Mouse (Mus musculus) ES-E14 (cell line): Measurements from ENCODE around the gene Plxdc2. TPM values are rescaled to one million over a fixed set of nuclear protein-coding genes. Genes with fewer than 3 reads are reported as not detected.
A peak's percentile ranks its signal among the peaks of the same experiment; 100 is the strongest.

ENCODE experiments used
- DNase-seq: peaks from one replicate; pipeline ENCODE4 v3.0.0-alpha.2; 2013; ENCODE audit warnings: low read depth, low spot score
- H3K27ac ChIP-seq: 2 replicates; pipeline ENCODE4 v1.5.1; 2012; ENCODE audit warnings: low read depth, mild to moderate bottlenecking, low read length, moderate library complexity, mixed read lengths; ENCODE audit not compliant: poor library complexity, insufficient read depth, severe bottlenecking
- H3K36me3 ChIP-seq: 2 replicates; pipeline ENCODE4 v1.6.1; 2012; ENCODE audit warnings: mild to moderate bottlenecking, low read length, moderate library complexity, mixed read lengths; ENCODE audit not compliant: control insufficient read depth, poor library complexity, insufficient read depth, severe bottlenecking
- H3K4me1 ChIP-seq, 2 experiments: fragments of 150-350 bp in 1 of 2; sonication (generic) in 1 of 2; 2 replicates each; pipeline ENCODE4 v1.6.1; 2012; ENCODE audit warnings: low read length in 2 of 2, mild to moderate bottlenecking in 1 of 2, mixed read lengths in 1 of 2; ENCODE audit not compliant: control insufficient read depth in 2 of 2, insufficient read depth in 2 of 2, poor library complexity in 1 of 2
- H3K4me3 ChIP-seq, 2 experiments: fragments of 150-350 bp in 1 of 2; sonication (generic) in 1 of 2; 2 replicates each; pipeline ENCODE4 v1.5.1; 2012; ENCODE audit warnings: low read length in 2 of 2, low read depth in 1 of 2, mild to moderate bottlenecking in 1 of 2, mixed read lengths in 1 of 2; ENCODE audit not compliant: insufficient read depth in 1 of 2, poor library complexity in 1 of 2, severe bottlenecking in 1 of 2
- H3K9ac ChIP-seq: 2 replicates; pipeline ENCODE4 v1.6.1; 2012; ENCODE audit warnings: low read depth, mild to moderate bottlenecking, low read length, mixed read lengths; ENCODE audit not compliant: poor library complexity, insufficient read depth, severe bottlenecking
- H3K9me3 ChIP-seq: fragments of 150-350 bp; sonication (generic); 2 replicates; pipeline ENCODE4 v1.6.1; 2012; ENCODE audit warnings: low read depth, mild to moderate bottlenecking, low read length; ENCODE audit not compliant: control insufficient read depth, insufficient read depth
- CHD2 ChIP-seq: IDR thresholded peaks from 2 replicates; pipeline ENCODE4 v1.6.1; 2014; ENCODE audit warnings: mild to moderate bottlenecking, low read depth, low read length, inconsistent platforms
- HCFC1 ChIP-seq: IDR thresholded peaks from 2 replicates; pipeline ENCODE4 v1.6.1; 2012; ENCODE audit warnings: low read length, inconsistent platforms, borderline replicate concordance; ENCODE audit not compliant: insufficient read depth
- MAFK ChIP-seq: IDR thresholded peaks from 2 replicates; pipeline ENCODE4 v1.6.1; 2014; ENCODE audit warnings: mild to moderate bottlenecking, low read depth, low read length, inconsistent platforms; ENCODE audit not compliant: insufficient read depth
- ZC3H11A ChIP-seq: IDR thresholded peaks from 2 replicates; pipeline ENCODE4 v1.6.1; 2012; ENCODE audit warnings: low read depth, mild to moderate bottlenecking, inconsistent platforms, low read length, borderline replicate concordance
- ZNF384 ChIP-seq: IDR thresholded peaks from 2 replicates; pipeline ENCODE4 v1.6.1; 2012; ENCODE audit warnings: low read depth, low read length, inconsistent platforms
- in situ Hi-C, 2 experiments: fragments of 600-800 bp; cut with MboI; formaldehyde crosslinking; loops; one replicate each; pipeline ENCODE4 v1.15.1; 2025; ENCODE audit warnings: low sequenced_read_pairs in 2 of 2, inconsistent platforms in 1 of 2; ENCODE audit not compliant: unreplicated experiment in 2 of 2
- total RNA-seq: library from RNA; depleted of rRNA; stranded (reverse); fragments of 300-350 nt; gene quantifications from 2 replicates; pipeline ENCODE4 v1.2.3, GENCODE M21; 2012

The Plxdc2 gene
- total RNA-seq, 1 experiment = 11.7 TPM

DNA sequence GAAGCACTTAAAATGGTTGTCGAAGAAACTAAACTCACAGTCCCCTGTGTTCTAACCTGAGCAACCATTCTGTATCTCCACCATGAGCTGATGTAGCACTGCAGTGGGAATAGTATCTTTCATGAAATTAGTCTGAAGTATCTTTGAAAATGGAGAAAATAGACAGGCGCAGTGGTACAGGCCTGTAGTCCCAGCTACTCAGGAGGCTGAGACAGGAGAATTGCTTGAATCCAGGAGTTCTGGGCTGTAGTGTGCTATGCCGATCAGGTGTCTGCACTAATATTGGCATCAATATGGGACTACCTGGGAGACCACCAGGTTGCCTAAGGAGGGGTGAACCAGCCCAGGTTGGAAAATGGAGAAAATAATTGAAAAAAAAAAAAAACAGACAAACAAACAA lies 326.8 kb downstream of the Plxdc2 start:
- Histone ChIP-seq H3K4me1 (no peaks in the 10 kb centered on the region), H3K36me3 (no peaks in the 10 kb centered on the region), H3K9ac (peak overlapping the region; percentile 64; the same call in 1 of the 2 replicates), H3K27ac (no peak overlapping the region), H3K4me3 (no peak overlapping the region), H3K9me3 (no peaks in the 10 kb centered on the region)
- TF ChIP-seq HCFC1 = no peak
- TF ChIP-seq ZNF384 = no peak
- TF ChIP-seq CHD2 = no peak
- no peak for TF ChIP-seq MAFK
- no peak for TF ChIP-seq ZC3H11A
- no peak for DNase-seq
- in situ Hi-C loops = no loop called here

GRCm38 (mm10) chr2:16683739-16684138 lies 327.6 kb downstream of the Plxdc2 start:
- H3K27ac ChIP-seq = no peak overlapping the region
- DNase-seq = no peak
- H3K9ac ChIP-seq = no peak overlapping the region
- in situ Hi-C loops = no loop called here
- no peaks in the 10 kb centered on the region for H3K36me3 ChIP-seq
- TF ChIP-seq HCFC1 (no peak), MAFK (no peak), CHD2 (no peak), ZNF384 (no peak), ZC3H11A (no peak)
- no peaks in the 10 kb centered on the region for H3K9me3 ChIP-seq
- no peaks in the 10 kb centered on the region for H3K4me1 ChIP-seq
- H3K4me3 ChIP-seq = no peak overlapping the region

DNA sequence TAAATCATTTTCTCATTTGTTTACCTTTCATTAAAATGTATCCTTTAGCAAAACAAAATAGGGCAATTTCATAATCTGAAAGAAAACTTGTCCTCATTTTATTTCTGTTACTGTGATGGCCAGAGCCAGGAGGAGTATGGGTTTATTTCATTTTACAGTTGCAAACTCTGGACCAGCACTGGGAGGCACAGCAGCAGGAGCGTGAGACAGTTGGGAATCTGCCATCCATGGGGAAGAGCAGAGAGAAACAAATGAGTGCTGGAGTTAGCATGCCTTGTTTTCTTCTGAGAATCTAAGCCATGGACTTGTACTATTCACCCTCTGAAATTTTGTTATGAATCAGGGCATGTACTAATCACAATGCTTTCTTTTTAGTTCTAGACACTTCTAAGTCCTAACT lies 328.4 kb downstream of the Plxdc2 start:
- no peak overlapping the region for H3K27ac ChIP-seq
- no peaks in the 10 kb centered on the region for H3K36me3 ChIP-seq
- in situ Hi-C loops = no loop called here
- H3K9me3 ChIP-seq = no peaks in the 10 kb centered on the region
- no peaks in the 10 kb centered on the region for H3K4me1 ChIP-seq
- TF ChIP-seq ZC3H11A (no peak), HCFC1 (no peak), ZNF384 (no peak), CHD2 (no peak), MAFK (no peak)
- no peak overlapping the region for H3K9ac ChIP-seq
- DNase-seq = no peak
- no peak overlapping the region for H3K4me3 ChIP-seq

DNA sequence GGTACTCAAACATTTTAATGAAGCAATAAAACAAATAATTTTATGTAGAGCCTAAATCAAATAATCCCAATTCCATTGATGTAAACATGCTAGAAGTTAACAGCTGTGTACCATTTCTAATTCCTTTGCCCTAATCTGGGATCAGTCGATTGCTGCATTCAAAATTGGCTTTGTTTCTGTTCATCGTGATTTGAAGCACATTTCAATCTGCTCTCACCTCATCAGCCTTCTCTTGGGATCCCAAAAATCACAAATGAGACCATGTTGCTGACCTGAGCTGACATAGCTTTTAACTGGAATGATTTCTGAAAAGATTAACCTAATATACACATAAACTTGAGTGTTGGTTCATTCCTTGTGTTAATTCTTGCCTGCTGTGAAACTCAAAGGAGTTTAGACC lies 340.3 kb downstream of the Plxdc2 start:
- Histone ChIP-seq H3K9me3 (no peaks in the 10 kb centered on the region), H3K27ac (no peak overlapping the region), H3K4me3 (no peak overlapping the region), H3K9ac (no peak overlapping the region), H3K36me3 (no peaks in the 10 kb centered on the region), H3K4me1 (no peaks in the 10 kb centered on the region)
- no peak for TF ChIP-seq ZNF384
- no peak for TF ChIP-seq HCFC1
- TF ChIP-seq CHD2 = no peak
- no peak for TF ChIP-seq MAFK
- TF ChIP-seq ZC3H11A = no peak
- in situ Hi-C loops = no loop called here
- no peak for DNase-seq

DNA sequence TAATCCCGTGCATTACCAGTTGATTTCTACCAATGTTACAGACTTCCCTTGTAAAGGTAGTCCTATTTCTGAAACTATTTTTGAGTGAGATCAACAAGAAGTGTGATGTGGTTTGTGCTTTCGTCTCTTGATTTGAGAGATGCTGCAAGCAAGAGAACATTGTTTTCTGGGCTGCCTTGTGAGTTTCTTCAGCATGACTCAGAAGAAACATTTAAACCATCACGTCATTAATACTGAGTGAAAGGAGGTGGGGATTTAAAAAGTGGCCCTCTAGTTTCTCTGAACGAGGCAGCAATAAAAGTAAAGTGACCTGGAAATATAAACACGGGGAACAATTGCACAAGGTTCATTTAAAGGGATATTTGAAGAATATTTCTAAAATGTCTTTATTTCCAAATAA lies 341.1 kb downstream of the Plxdc2 start:
- Histone ChIP-seq H3K9ac (no peak overlapping the region), H3K27ac (no peak overlapping the region), H3K4me1 (no peaks in the 10 kb centered on the region), H3K9me3 (no peaks in the 10 kb centered on the region), H3K36me3 (no peaks in the 10 kb centered on the region), H3K4me3 (no peak overlapping the region)
- no peak for DNase-seq
- in situ Hi-C loops = no loop called here
- TF ChIP-seq HCFC1 (no peak), CHD2 (no peak), ZC3H11A (no peak), MAFK (no peak), ZNF384 (no peak)
